Mouse (Mus musculus) urinary bladder, adult 2 months (tissue): ENCODE data around the gene Mt4. TPM values are rescaled to one million over a fixed set of nuclear protein-coding genes. Genes with fewer than 3 reads are reported as not detected.

Experiments
- DNase-seq: peaks from one replicate; pipeline ENCODE4 v3.0.0; 2022; ENCODE audit warnings: low spot score
- polyA plus RNA-seq: library from polyadenylated mRNA; depleted of rRNA; stranded (reverse); fragments of >200 nt; gene quantifications from 2 replicates; pipeline ENCODE4 v1.2.3, GENCODE M21; 2012; rRNA removed

Gene Mt4
- polyA plus RNA-seq, result not detected in 2 replicates

GRCm38 (mm10) chr8:94136933-94137332, at the start of gene Mt4:
TSS of gene Mt4 (plus strand) at chr8:94137197.
- DNase-seq, result no peak

DNA sequence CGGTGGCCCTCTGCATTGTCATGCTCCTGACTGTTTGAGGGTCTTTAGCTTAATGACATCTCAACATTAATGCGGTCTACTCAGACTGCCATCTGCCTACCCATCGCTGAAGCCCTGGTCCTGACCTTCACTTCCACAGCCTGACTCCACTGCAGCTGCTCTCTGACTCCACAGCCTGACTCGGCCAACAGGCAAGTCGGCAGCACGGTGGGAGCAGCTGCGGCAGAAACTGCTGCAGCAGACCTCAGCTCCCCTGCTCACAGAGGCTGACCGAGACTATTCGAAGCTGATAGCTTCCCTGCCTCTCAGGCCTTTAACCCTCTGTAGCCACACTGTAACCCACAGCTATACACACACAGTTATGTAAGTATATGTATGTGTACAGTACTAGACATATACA, 49.0 kb upstream of the Mt4 start:
- DNase-seq, result no peak

DNA sequence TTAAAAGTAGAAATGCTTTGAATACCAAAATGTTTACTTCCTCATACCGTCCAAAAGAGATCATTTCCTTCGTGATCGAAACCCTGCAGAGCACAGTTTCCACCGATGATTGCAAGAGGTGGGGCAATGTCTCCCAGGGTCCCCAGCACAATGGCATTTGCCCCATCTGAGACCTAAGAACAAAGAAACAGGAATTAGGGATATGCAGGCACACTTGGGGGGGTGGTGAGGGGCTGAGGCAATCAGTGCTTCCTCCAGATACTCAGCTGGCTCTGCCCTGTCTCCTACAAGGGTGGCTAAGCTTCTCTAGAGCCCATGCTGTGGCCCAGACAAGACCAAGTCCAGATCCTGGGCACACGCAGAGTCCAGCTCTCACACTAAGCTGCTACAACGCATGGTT, 47.3 kb upstream of the Mt4 start:
- no peak for DNase-seq

- DNase-seq, result no peak
These were observed 44.1 kb upstream of the Mt4 start for GRCm38 (mm10) chr8:94092848-94093247.

- DNase-seq, result no peak
These were observed 42.7 kb upstream of the Mt4 start for GRCm38 (mm10) chr8:94094281-94094680.

DNA sequence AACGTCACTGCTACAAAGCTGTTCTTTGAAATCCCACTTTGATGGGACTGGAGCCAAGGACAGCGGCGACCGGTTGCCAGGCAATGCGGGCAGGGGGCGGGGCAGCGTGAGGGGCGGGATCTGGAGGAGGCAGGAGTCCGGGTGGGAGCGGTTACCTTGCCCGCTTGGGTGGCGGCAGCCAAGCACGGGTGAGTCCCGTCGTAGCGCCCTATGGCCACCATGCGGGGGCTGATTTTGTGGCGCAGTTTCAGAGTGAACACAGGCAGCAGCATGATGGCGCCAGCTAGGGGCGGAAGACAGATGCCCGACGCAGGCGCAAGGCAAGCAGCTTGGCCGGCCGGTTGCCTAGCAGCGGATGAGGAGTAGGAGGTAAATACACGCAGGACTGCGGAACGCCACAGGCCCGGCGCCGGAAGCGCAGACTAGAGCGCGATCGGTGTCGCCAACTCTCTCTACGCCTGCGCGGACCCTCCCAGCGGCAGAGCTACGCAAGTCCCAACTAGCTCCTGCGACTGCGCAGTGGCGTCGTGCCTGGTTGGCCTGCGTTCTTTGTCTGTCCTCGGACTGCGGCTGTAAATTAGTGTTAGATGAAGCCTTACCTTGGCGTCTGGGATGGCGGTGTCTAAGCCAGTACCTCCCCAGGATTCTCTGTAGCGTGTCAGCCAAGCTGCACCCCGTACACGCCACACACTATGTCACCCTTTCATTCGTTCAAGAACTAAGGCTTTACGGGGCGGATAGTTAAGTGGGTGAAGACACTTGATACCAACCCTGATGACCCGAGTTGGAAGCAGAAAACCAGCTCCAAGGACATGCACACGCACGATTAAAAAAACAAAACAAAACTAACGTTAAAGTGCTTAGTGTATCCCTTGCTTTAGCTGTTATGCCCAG, 38.7 kb upstream of the Mt4 start, which contains the start of gene Bbs2:
Gene Bbs2, minus strand, starts transcription at position 848 of the 894 bp plus-strand sequence.
- peak; percentile 97 for DNase-seq

- DNase-seq, result no peak
These were observed 38.0 kb upstream of the Mt4 start for GRCm38 (mm10) chr8:94098996-94099395.

DNA sequence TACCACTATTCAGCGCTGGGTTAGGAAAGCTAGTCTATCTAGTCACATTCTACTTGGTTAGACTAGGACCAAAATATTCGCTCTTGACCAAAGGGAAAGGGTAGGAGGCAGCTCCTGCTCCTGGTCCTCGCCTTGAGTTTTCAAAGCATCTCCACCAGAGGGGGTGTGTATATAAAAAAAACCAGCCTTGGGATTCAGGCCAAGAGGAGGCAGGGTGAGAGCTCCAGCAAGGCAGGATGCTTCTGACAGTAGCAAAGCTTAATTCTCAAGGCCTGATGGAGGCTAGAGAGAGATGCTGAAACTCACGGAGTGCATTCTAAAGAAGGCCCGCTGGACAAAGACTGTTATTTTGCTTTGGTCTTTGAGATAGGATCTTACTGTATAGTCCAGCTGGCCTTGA, 32.9 kb upstream of the Mt4 start:
- no peak for DNase-seq

DNA sequence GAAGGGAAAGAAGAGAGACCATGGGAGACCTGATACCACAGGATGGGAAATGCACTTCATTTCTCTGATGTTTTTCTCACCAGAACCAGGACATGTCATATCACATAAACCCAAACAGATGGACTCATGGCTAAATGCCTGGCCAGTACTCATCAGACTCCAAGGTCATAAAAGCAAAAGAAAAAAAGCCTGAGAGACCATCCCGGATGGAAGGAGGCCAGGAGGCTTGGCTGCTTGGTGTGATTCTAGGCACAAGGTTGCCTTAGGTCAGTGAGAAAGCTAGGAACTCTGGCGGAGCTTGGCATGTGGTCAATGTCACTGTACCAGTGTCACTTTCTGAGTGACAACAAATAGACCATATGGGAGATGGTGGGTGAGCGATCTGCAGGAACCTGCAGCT, 29.1 kb upstream of the Mt4 start:
- DNase-seq, result no peak

DNA sequence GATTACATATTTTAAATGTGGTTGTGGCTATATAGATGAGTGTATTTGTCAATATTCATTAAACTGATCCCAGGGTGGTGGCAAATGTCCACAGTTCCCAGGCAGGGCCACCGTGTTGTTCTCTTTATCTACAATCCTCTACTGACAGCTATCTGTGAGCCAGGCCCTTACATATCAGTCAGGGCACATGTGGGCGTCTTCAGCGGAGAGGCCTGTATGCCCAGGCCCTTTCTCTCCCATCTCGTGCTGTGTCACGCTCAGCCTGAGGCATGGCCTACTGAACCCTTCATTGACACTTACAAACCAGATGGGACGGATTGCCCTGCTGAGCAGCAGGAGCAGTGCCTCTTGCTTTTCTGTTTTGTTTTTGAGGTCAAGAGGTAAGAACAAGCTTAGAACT, 27.6 kb upstream of the Mt4 start:
- no peak for DNase-seq

DNA sequence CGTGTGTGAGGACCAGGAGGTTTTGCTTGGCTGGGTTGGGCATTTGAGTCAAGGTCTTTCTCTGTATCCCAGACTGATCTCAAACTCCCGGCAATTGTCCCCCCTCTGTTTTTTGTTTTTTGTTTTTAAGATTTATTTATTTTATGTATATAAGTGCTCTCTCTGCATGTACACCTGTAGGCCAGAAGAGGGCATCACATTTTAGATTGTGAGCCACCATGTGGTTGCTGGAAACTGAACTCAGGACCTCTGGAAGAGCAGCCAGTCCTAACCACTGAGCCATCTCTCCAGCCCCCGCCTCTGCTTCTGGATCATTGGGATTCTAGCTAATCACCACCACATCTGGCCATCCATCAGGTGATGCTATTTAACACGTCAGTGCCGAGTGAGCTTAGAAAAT, 27.2 kb upstream of the Mt4 start:
- no peak for DNase-seq

GRCm38 (mm10) chr8:94110526-94111177, 26.3 kb upstream of the Mt4 start:
- no peak for DNase-seq

DNA sequence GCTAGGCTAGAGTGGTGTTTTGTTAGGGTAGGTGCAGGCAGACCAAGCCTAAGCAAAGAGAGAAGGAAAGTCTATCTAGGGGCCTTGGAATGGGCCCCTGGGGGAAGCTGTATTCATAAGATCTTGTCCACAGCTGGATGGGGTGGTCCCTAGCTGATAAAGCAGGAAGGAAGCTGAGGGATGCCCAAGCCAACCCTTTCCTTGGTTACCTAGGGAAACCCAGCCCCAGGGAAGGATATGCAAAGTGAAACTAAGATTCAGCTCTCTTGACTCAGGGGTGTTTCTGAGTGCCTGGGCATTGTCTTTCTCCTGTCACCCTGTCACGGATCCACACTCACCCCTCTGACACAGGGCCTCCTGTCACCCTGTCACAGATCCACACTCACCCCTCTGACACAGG, 23.6 kb upstream of the Mt4 start:
- no peak for DNase-seq

- no peak for DNase-seq
These were observed 23.0 kb upstream of the Mt4 start for GRCm38 (mm10) chr8:94113972-94114371.

GRCm38 (mm10) chr8:94118776-94119430, 18.1 kb upstream of the Mt4 start:
- DNase-seq, result no peak

DNA sequence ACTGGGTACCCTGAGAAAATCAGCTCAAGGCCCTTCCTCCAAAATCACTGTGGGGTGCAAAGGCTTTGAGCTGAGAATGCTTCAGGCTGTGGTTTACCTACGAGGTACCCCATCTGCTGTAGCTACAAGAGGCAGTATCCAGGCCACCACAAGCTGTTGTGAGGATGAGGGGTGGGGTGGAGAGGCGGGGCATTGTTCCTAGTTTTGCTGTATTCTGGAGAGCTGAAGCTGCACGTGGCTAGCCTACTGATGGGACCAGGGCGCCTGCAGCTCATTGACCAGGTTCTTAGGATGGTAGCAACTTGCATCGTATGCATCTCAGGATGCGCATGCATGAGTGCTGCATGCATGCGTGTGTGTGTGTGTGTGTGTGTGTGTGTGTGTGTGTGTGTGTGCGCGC, 15.4 kb upstream of the Mt4 start:
- no peak for DNase-seq

DNA sequence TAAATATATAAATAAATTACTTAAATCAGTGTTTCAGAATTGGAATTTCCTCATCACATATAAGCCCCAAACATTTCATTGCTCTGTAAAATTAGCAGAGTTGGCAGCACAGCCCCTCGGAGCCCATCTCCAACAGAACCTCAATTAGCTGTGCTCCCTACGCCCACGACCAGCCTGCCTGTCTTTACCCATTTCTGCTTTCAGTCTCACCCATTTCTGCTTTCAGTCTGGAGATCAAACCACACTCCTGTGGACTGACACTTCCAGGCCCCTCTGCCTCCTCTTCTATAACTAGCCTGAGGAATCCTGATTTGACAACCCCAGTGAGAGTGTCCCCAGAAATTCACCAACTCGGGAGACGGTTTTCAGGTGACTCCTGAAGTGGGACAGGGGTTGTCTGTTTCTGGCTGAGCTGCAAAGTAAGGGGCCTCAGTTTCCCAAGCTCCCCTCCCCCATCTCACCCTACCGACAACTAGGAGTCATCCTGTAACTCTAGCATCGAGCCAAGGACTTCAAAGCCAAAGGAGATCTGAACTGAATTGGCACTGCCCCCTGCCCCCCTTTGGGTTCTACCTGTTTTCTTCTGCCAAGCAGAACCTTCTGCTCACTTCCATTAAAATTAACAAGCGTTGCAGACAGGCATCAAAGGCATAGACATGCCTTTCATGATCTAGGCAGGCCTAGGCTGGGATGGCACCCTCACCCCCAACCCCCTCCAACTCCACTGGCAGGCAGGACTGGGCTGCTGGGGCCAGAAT, 14.1 kb upstream of the Mt4 start:
- no peak for DNase-seq

- no peak for DNase-seq
These were observed 9.3 kb upstream of the Mt4 start for GRCm38 (mm10) chr8:94127711-94128110.

DNA sequence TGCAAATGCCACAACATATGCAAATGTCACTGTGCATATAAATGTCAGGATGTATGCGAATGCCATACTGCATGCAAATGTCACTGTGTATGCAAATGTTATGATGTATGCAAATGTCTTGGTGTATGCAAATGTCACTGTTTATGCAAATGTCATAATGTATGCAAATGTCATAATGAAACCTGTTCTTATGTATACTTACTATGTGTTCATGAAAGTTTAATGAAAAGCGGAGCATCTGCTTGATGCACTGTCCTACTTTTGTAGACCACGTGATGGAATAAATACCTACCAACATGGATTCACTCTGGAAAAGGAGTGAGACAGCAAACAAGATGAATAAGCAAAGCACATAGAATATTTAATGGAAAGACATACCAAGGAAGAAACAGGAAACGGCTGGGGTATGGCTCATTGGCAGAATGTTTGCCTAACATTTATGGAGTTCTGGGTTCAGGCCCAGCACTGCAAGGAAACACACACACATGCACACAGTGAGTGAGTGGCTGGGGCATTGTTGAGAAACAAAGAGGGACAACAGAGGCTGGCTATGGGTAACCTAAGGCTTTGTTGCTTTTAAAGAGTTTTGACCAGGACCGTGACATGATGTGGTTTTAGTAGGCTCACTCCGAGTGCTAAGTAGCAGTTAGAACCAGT, 7.7 kb upstream of the Mt4 start:
- DNase-seq, result no peak

- DNase-seq, result no peak
These were observed 6.9 kb upstream of the Mt4 start for GRCm38 (mm10) chr8:94130126-94130525.

DNA sequence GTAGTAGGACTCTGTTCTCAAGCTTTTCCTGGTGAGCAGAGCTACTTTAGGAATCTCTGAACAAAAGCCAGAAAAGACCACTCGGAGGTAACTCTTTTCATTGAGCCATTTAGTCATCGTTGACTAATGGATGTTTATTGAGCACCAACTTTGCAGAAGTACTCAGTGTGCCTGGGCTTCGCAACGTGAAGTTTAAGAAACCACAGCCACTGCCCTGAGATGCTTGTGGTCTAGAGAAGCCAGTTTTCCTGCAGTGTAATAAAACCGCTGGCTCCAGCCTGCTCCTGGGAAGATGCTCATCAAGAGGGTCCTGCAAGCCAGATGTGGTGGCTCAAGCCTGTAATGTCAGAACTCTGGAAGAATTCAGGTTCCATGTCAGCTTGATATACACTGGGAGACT, 4.9 kb upstream of the Mt4 start:
- DNase-seq, result no peak
